Mouse (Mus musculus): ENCODE measurements around the gene Pilrb1. TPM values are rescaled to one million over a fixed set of nuclear protein-coding genes. Genes with fewer than 3 reads are reported as not detected.
"Not testable (repeated sequence)": the region's sequence is repeated elsewhere in the genome, so short reads cannot be mapped to it uniquely, and the experiment has no call there.

Gene Pilrb1
- total RNA-seq (2015; ENCODE audit: low replicate concordance) (33.9 and 54.4 TPM in 2 replicates), total RNA-seq (2017; ENCODE audit: low replicate concordance) (17.3 and 18.4 TPM in 2 replicates)

GRCm38 (mm10) chr5:137857960-137858710 lies at the start of gene Pilrb1:
Gene Pilrb1 (minus strand): TSS chr5:137858106.
- not testable (repeated sequence) for ATAC-seq (replicated peaks; ENCODE audit: low FRiP score, poor library complexity, severe bottlenecking)

GRCm38 (mm10) chr5:137897812-137898211 lies 39.9 kb upstream of the Pilrb1 start:
- ATAC-seq (replicated peaks; ENCODE audit: low FRiP score, poor library complexity, severe bottlenecking): no peak

GRCm38 (mm10) chr5:137892954-137893353 lies 35.0 kb upstream of the Pilrb1 start:
- no peak for ATAC-seq (replicated peaks; ENCODE audit: low FRiP score, poor library complexity, severe bottlenecking)

- ATAC-seq (replicated peaks; ENCODE audit: low FRiP score, poor library complexity, severe bottlenecking): no peak
These were observed 29.8 kb upstream of the Pilrb1 start for GRCm38 (mm10) chr5:137887666-137888065.

GRCm38 (mm10) chr5:137885894-137886293 lies 28.0 kb upstream of the Pilrb1 start:
- ATAC-seq (replicated peaks; ENCODE audit: low FRiP score, poor library complexity, severe bottlenecking): no peak

- ATAC-seq (replicated peaks; ENCODE audit: low FRiP score, poor library complexity, severe bottlenecking): no peak
These were observed 25.4 kb upstream of the Pilrb1 start for GRCm38 (mm10) chr5:137883345-137883744.

GRCm38 (mm10) chr5:137882922-137883321 lies 25.0 kb upstream of the Pilrb1 start:
- ATAC-seq (replicated peaks; ENCODE audit: low FRiP score, poor library complexity, severe bottlenecking): no peak

GRCm38 (mm10) chr5:137877860-137878259 lies 20.0 kb upstream of the Pilrb1 start:
- no peak for ATAC-seq (replicated peaks; ENCODE audit: low FRiP score, poor library complexity, severe bottlenecking)

GRCm38 (mm10) chr5:137875054-137875453 lies 17.1 kb upstream of the Pilrb1 start:
- no peak for ATAC-seq (replicated peaks; ENCODE audit: low FRiP score, poor library complexity, severe bottlenecking)

- not testable (repeated sequence) for ATAC-seq (replicated peaks; ENCODE audit: low FRiP score, poor library complexity, severe bottlenecking)
These were observed 14.4 kb upstream of the Pilrb1 start for GRCm38 (mm10) chr5:137872381-137872702.

GRCm38 (mm10) chr5:137871644-137872380 lies 13.9 kb upstream of the Pilrb1 start, which contains the start of gene Pilrb2:
Gene Pilrb2 (minus strand): TSS chr5:137871815.
- not testable (repeated sequence) for ATAC-seq (replicated peaks; ENCODE audit: low FRiP score, poor library complexity, severe bottlenecking)

- ATAC-seq (replicated peaks; ENCODE audit: low FRiP score, poor library complexity, severe bottlenecking): not testable (repeated sequence)
These were observed 10.7 kb upstream of the Pilrb1 start for GRCm38 (mm10) chr5:137868600-137868999.

- ATAC-seq (replicated peaks; ENCODE audit: low FRiP score, poor library complexity, severe bottlenecking): not testable (repeated sequence)
These were observed 6.1 kb upstream of the Pilrb1 start for GRCm38 (mm10) chr5:137864008-137864407.

- ATAC-seq (replicated peaks; ENCODE audit: low FRiP score, poor library complexity, severe bottlenecking): not testable (repeated sequence)
These were observed 1.0 kb downstream of the Pilrb1 start for GRCm38 (mm10) chr5:137856870-137857269.

GRCm38 (mm10) chr5:137854907-137855306 lies 3.0 kb downstream of the Pilrb1 start:
- ATAC-seq (replicated peaks; ENCODE audit: low FRiP score, poor library complexity, severe bottlenecking): not testable (repeated sequence)

GRCm38 (mm10) chr5:137850313-137850712 lies 7.6 kb downstream of the Pilrb1 start:
- not testable (repeated sequence) for ATAC-seq (replicated peaks; ENCODE audit: low FRiP score, poor library complexity, severe bottlenecking)

GRCm38 (mm10) chr5:137837110-137837509 lies 20.8 kb downstream of the Pilrb1 start:
- not testable (repeated sequence) for ATAC-seq (replicated peaks; ENCODE audit: low FRiP score, poor library complexity, severe bottlenecking)

GRCm38 (mm10) chr5:137836611-137837010 lies 21.3 kb downstream of the Pilrb1 start:
- no peak for ATAC-seq (replicated peaks; ENCODE audit: low FRiP score, poor library complexity, severe bottlenecking)

- ATAC-seq (replicated peaks; ENCODE audit: low FRiP score, poor library complexity, severe bottlenecking): not testable (repeated sequence)
These were observed 21.9 kb downstream of the Pilrb1 start, which contains the start of gene Pilra for GRCm38 (mm10) chr5:137835966-137836520. Gene Pilra (minus strand): TSS chr5:137836281.

- no peak for ATAC-seq (replicated peaks; ENCODE audit: low FRiP score, poor library complexity, severe bottlenecking)
These were observed 24.4 kb downstream of the Pilrb1 start for GRCm38 (mm10) chr5:137833500-137833899.

Data from erythroblast, adult 5-6 weeks (primary cell).